ENCODE assay signal across 26 mouse cellular contexts in genomic region chr4:124899906-124900305, GRCm38 (mm10). TPM values are rescaled to one million over a fixed set of nuclear protein-coding genes. Genes with fewer than 3 reads are reported as not detected.
DNase-seq lines count a peak whose midpoint lies in the region; ATAC-seq lines count a peak whose summit lies in the region.
"Had no signal": no experiment of that assay in that cellular context is flagged by ENCODE, and none has a peak within 500 bp of the region (broad histone marks: within the 10 kb centered on the region; RNA-seq: fewer than 3 reads in every experiment).

No protein-coding gene starts in this region.

- H3K36me3 ChIP-seq in hindbrain, embryonic 10.5 days, result peaks cover 4% of the 10 kb centered on the region; the same call in 1 of the 2 replicates
- H3K36me3 ChIP-seq in hindbrain, embryonic 14.5 days (replicated peaks; ENCODE audit: control insufficient read depth, insufficient read depth), result no peaks in the 10 kb centered on the region
- H3K36me3 ChIP-seq in midbrain, embryonic 13.5 days, result 0 out of 2 replicates have a peak, but pooled peaks cover 3% of the 10 kb centered on the region
- H3K36me3 ChIP-seq in midbrain, embryonic 14.5 days (ENCODE audit: control insufficient read depth, insufficient read depth, low read length), result no peaks in the 10 kb centered on the region
- H3K36me3 ChIP-seq in liver, embryonic 13.5 days, result no peaks in the 10 kb centered on the region
- H3K36me3 ChIP-seq: embryonic facial prominence, embryonic 12.5 days; hindbrain, embryonic 12.5 days; kidney, embryonic 15.5 days; limb, embryonic 12.5 days; lung, embryonic 15.5 days; neural tube, embryonic 13.5 days had no signal

- H3K4me2 ChIP-seq in hindbrain, embryonic 14.5 days (replicated peaks), result no peak overlapping the region
- no peak overlapping the region for H3K4me2 ChIP-seq in midbrain, embryonic 13.5 days (replicated peaks)
- no peak overlapping the region for H3K4me2 ChIP-seq in midbrain, embryonic 14.5 days (ENCODE audit: low read length)
- H3K4me2 ChIP-seq in liver, embryonic 13.5 days, result peak overlapping the region; percentile 21; the same call in 1 of the 2 replicates
- H3K4me2 ChIP-seq: embryonic facial prominence, embryonic 12.5 days; hindbrain, embryonic 12.5 days; kidney, embryonic 15.5 days; limb, embryonic 12.5 days; lung, embryonic 15.5 days; neural tube, embryonic 13.5 days had no signal

- H3K9me3 ChIP-seq in hindbrain, embryonic 10.5 days, result no peaks in the 10 kb centered on the region
- no peaks in the 10 kb centered on the region for H3K9me3 ChIP-seq in hindbrain, embryonic 14.5 days (ENCODE audit: control insufficient read depth, low read length)
- no peaks in the 10 kb centered on the region for H3K9me3 ChIP-seq in midbrain, embryonic 13.5 days
- no peaks in the 10 kb centered on the region for H3K9me3 ChIP-seq in midbrain, embryonic 14.5 days (ENCODE audit: control insufficient read depth, low read length)
- H3K9me3 ChIP-seq in liver, embryonic 13.5 days (replicated peaks), result no peaks in the 10 kb centered on the region
- H3K9me3 ChIP-seq: embryonic facial prominence, embryonic 12.5 days; hindbrain, embryonic 12.5 days; kidney, embryonic 15.5 days; limb, embryonic 12.5 days; lung, embryonic 15.5 days; neural tube, embryonic 13.5 days had no signal

- no peak overlapping the region for H3K4me3 ChIP-seq in hindbrain, embryonic 10.5 days
- no peak overlapping the region for H3K4me3 ChIP-seq in hindbrain, embryonic 14.5 days (replicated peaks; ENCODE audit: low read length)
- H3K4me3 ChIP-seq in midbrain, embryonic 13.5 days (replicated peaks), result no peak overlapping the region
- H3K4me3 ChIP-seq in midbrain, embryonic 14.5 days (replicated peaks; ENCODE audit: low read depth, low read length), result no peak overlapping the region
- no peak overlapping the region for H3K4me3 ChIP-seq in liver, embryonic 13.5 days (replicated peaks)
- H3K4me3 ChIP-seq: embryonic facial prominence, embryonic 12.5 days; hindbrain, embryonic 12.5 days; kidney, embryonic 15.5 days; layer of hippocampus, adult 2 months; left cerebral cortex, adult 2 months; limb, embryonic 12.5 days; lung, embryonic 15.5 days; neural tube, embryonic 13.5 days had no signal

- no peak overlapping the region for H3K9ac ChIP-seq in hindbrain, embryonic 14.5 days
- H3K9ac ChIP-seq in midbrain, embryonic 13.5 days (replicated peaks), result no peak overlapping the region; the same call in 1 of the 2 replicates
- no peak overlapping the region for H3K9ac ChIP-seq in midbrain, embryonic 14.5 days (replicated peaks; ENCODE audit: low read length)
- H3K9ac ChIP-seq in liver, embryonic 13.5 days, result no peak overlapping the region
- H3K9ac ChIP-seq: embryonic facial prominence, embryonic 12.5 days; hindbrain, embryonic 12.5 days; kidney, embryonic 15.5 days; limb, embryonic 12.5 days; liver, embryonic 14.5 days; lung, embryonic 15.5 days; neural tube, embryonic 13.5 days had no signal

- DNase-seq in hindbrain, embryonic 10.5 days (ENCODE audit: low spot score), result no peak
- DNase-seq in hindbrain, embryonic 14.5 days (ENCODE audit: low spot score), result no peak
- DNase-seq in midbrain, embryonic 14.5 days, result no peak
- DNase-seq in liver, embryonic 13.5 days, result no peak
- DNase-seq in cerebellum, adult 9-10 months, result no peak
- DNase-seq in kidney, postnatal 14 days, result no peak
- DNase-seq: adrenal gland, adult 8-10 months; cerebellum, adult 9-11 months; embryo, embryonic 11 days; gastrocnemius, postnatal 14 days; heart, postnatal 14 days; kidney, adult 18-20 months; kidney, postnatal 36 days had no signal

- no peak for ATAC-seq in hindbrain, embryonic 14.5 days (ENCODE audit: low FRiP score)
- no peak for ATAC-seq in midbrain, embryonic 13.5 days
- ATAC-seq in midbrain, embryonic 14.5 days (ENCODE audit: low FRiP score, low TSS enrichment), result no peak
- peak; percentile 59 for ATAC-seq in liver, embryonic 13.5 days (ENCODE audit: low read depth)
- ATAC-seq: inflammation-experienced regulatory T-cells, adult 6 months had no signal

- peaks cover 49% of the 10 kb centered on the region for H3K4me1 ChIP-seq in hindbrain, embryonic 10.5 days (replicated peaks)
- peaks cover 3% of the 10 kb centered on the region for H3K4me1 ChIP-seq in hindbrain, embryonic 14.5 days (replicated peaks; ENCODE audit: control insufficient read depth, insufficient read depth, low read length)
- peaks cover 48% of the 10 kb centered on the region for H3K4me1 ChIP-seq in midbrain, embryonic 13.5 days (replicated peaks)
- peaks cover 22% of the 10 kb centered on the region for H3K4me1 ChIP-seq in midbrain, embryonic 14.5 days (ENCODE audit: control insufficient read depth, insufficient read depth, low read length)
- peaks cover 12% of the 10 kb centered on the region for H3K4me1 ChIP-seq in liver, embryonic 13.5 days (replicated peaks)

- peaks cover 49% of the 10 kb centered on the region for H3K27me3 ChIP-seq in hindbrain, embryonic 10.5 days (ENCODE audit: insufficient read depth, poor library complexity, severe bottlenecking)
- peaks cover 23% of the 10 kb centered on the region for H3K27me3 ChIP-seq in hindbrain, embryonic 14.5 days (ENCODE audit: control insufficient read depth, insufficient read depth, low read length)
- peaks cover 19% of the 10 kb centered on the region for H3K27me3 ChIP-seq in midbrain, embryonic 13.5 days
- H3K27me3 ChIP-seq in midbrain, embryonic 14.5 days (ENCODE audit: control insufficient read depth, insufficient read depth, low read length), result peaks cover 13% of the 10 kb centered on the region
- H3K27me3 ChIP-seq in liver, embryonic 13.5 days, result peaks cover 67% of the 10 kb centered on the region

- WGBS in hindbrain, embryonic 10.5 days, result 56% methylated on average over 5 of the region's 5 CpGs
- 60% methylated on average over 5 of the region's 5 CpGs for WGBS in hindbrain, embryonic 14.5 days
- 55% methylated on average over 5 of the region's 5 CpGs for WGBS in midbrain, embryonic 13.5 days
- WGBS in midbrain, embryonic 14.5 days, result 57% methylated on average over 5 of the region's 5 CpGs
- 28% methylated on average over 5 of the region's 5 CpGs for WGBS in liver, embryonic 13.5 days (ENCODE audit: insufficient replicate concordance)

- peak overlapping the region; percentile 82 for H3K27ac ChIP-seq in hindbrain, embryonic 10.5 days
- H3K27ac ChIP-seq in hindbrain, embryonic 14.5 days, result no peak overlapping the region
- peak overlapping the region; percentile 54; the same call in 1 of the 2 replicates for H3K27ac ChIP-seq in midbrain, embryonic 13.5 days
- no peak overlapping the region for H3K27ac ChIP-seq in midbrain, embryonic 14.5 days (replicated peaks; ENCODE audit: low read depth, low read length)
- H3K27ac ChIP-seq in liver, embryonic 13.5 days, result no peak overlapping the region
- H3K27ac ChIP-seq: embryonic facial prominence, embryonic 12.5 days; hindbrain, embryonic 12.5 days; kidney, embryonic 15.5 days; layer of hippocampus, adult 2 months; left cerebral cortex, adult 2 months; limb, embryonic 12.5 days; liver, embryonic 14.5 days; lung, embryonic 15.5 days; neural tube, embryonic 13.5 days had no signal

RNA-seq across cellular contexts. Expression of gene Epha10, which starts 19.2 kb away (rescaled TPM):
- polyA plus RNA-seq in hindbrain, embryonic 10.5 days (2016; fragmentation: Nextera tagmentation; extraction: Ambion mirVana), result 3.8 and 7.6 TPM in 2 replicates
- 8.4 and 8.7 TPM in 2 replicates for polyA plus RNA-seq in hindbrain, embryonic 14.5 days (2014; fragmentation: Nextera tagmentation; extraction: Ambion mirVana)
- 10.0 and 13.4 TPM in 2 replicates for polyA plus RNA-seq in midbrain, embryonic 13.5 days (2015; fragmentation: Nextera tagmentation; extraction: Ambion mirVana)
- polyA plus RNA-seq in midbrain, embryonic 14.5 days (2014; fragmentation: Nextera tagmentation; extraction: Ambion mirVana), result 9.6 and 10.7 TPM in 2 replicates
- not detected in 2 replicates for polyA plus RNA-seq in liver, embryonic 13.5 days (2015; fragmentation: Nextera tagmentation; extraction: Ambion mirVana)
- polyA plus RNA-seq: heart, embryonic 14.5 days; inflammation-experienced regulatory T-cells, adult 6 months; liver, embryonic 14.5 days; lung, embryonic 15.5 days; thymus, postnatal 0 days had no signal

RNA-seq across cellular contexts. Expression of gene 9930104L06Rik, which starts 36.9 kb away (rescaled TPM):
- polyA plus RNA-seq in hindbrain, embryonic 10.5 days (2016; fragmentation: Nextera tagmentation; extraction: Ambion mirVana), result 13.3 and 18.0 TPM in 2 replicates
- polyA plus RNA-seq in hindbrain, embryonic 14.5 days (2014; fragmentation: Nextera tagmentation; extraction: Ambion mirVana), result 4.1 and 5.2 TPM in 2 replicates
- 14.8 and 21.6 TPM in 2 replicates for polyA plus RNA-seq in midbrain, embryonic 13.5 days (2015; fragmentation: Nextera tagmentation; extraction: Ambion mirVana)
- polyA plus RNA-seq in midbrain, embryonic 14.5 days (2014; fragmentation: Nextera tagmentation; extraction: Ambion mirVana), result 4.9 and 5.6 TPM in 2 replicates
- 6.6 and 7.6 TPM in 2 replicates for polyA plus RNA-seq in liver, embryonic 13.5 days (2015; fragmentation: Nextera tagmentation; extraction: Ambion mirVana)

RNA-seq across cellular contexts. Expression of gene Maneal, which starts 37.9 kb away (rescaled TPM):
- 3.7 and 8.8 TPM in 2 replicates for polyA plus RNA-seq in hindbrain, embryonic 10.5 days (2016; fragmentation: Nextera tagmentation; extraction: Ambion mirVana)
- polyA plus RNA-seq in hindbrain, embryonic 14.5 days (2014; fragmentation: Nextera tagmentation; extraction: Ambion mirVana), result 16.9 and 17.6 TPM in 2 replicates
- polyA plus RNA-seq in midbrain, embryonic 13.5 days (2015; fragmentation: Nextera tagmentation; extraction: Ambion mirVana), result 7.3 and 9.5 TPM in 2 replicates
- 16.9 and 18.5 TPM in 2 replicates for polyA plus RNA-seq in midbrain, embryonic 14.5 days (2014; fragmentation: Nextera tagmentation; extraction: Ambion mirVana)
- 0.03 and 0.05 TPM in 2 replicates for polyA plus RNA-seq in liver, embryonic 13.5 days (2015; fragmentation: Nextera tagmentation; extraction: Ambion mirVana)

RNA-seq across cellular contexts. Expression of gene Cdca8, which starts 39.2 kb away (rescaled TPM):
- 224 and 253 TPM in 2 replicates for polyA plus RNA-seq in hindbrain, embryonic 10.5 days (2016; fragmentation: Nextera tagmentation; extraction: Ambion mirVana)
- polyA plus RNA-seq in hindbrain, embryonic 14.5 days (2014; fragmentation: Nextera tagmentation; extraction: Ambion mirVana), result 19.0 and 28.7 TPM in 2 replicates
- polyA plus RNA-seq in midbrain, embryonic 13.5 days (2015; fragmentation: Nextera tagmentation; extraction: Ambion mirVana), result 76.4 and 77.6 TPM in 2 replicates
- polyA plus RNA-seq in midbrain, embryonic 14.5 days (2014; fragmentation: Nextera tagmentation; extraction: Ambion mirVana), result 22.8 and 34.7 TPM in 2 replicates
- 142 and 161 TPM in 2 replicates for polyA plus RNA-seq in liver, embryonic 13.5 days (2015; fragmentation: Nextera tagmentation; extraction: Ambion mirVana)

RNA-seq across cellular contexts. Expression of gene 1110065P20Rik, which starts 48.9 kb away (rescaled TPM):
- polyA plus RNA-seq in hindbrain, embryonic 10.5 days (2016; fragmentation: Nextera tagmentation; extraction: Ambion mirVana), result 47.9 and 61.7 TPM in 2 replicates
- 93.5 and 102 TPM in 2 replicates for polyA plus RNA-seq in hindbrain, embryonic 14.5 days (2014; fragmentation: Nextera tagmentation; extraction: Ambion mirVana)
- polyA plus RNA-seq in midbrain, embryonic 13.5 days (2015; fragmentation: Nextera tagmentation; extraction: Ambion mirVana), result 70.6 and 77.5 TPM in 2 replicates
- 85.1 and 110 TPM in 2 replicates for polyA plus RNA-seq in midbrain, embryonic 14.5 days (2014; fragmentation: Nextera tagmentation; extraction: Ambion mirVana)
- 12.1 and 15.3 TPM in 2 replicates for polyA plus RNA-seq in liver, embryonic 13.5 days (2015; fragmentation: Nextera tagmentation; extraction: Ambion mirVana)

Comparison
In these comparisons a context has a peak if more than half of its experiments do, and no peak if none do; other contexts are left out.
1. H3K27ac ChIP-seq: peak in hindbrain, embryonic 10.5 days (single experiment) and midbrain, embryonic 13.5 days (single experiment); none in hindbrain, embryonic 14.5 days (single experiment), midbrain, embryonic 14.5 days (single experiment) and liver, embryonic 13.5 days (single experiment).